Mouse (Mus musculus) erythroblast, embryonic 14.5 days (primary cell): ENCODE data around the gene Atoh8.

Experiments
- GATA1 ChIP-seq: IDR thresholded peaks from 2 replicates; pipeline ENCODE4 v1.6.1; 2012; ENCODE audit warnings: low read length, inconsistent platforms, mixed read lengths
- TAL1 ChIP-seq: IDR thresholded peaks from 3 replicates; pipeline ENCODE4 v1.6.1; 2012; ENCODE audit warnings: low read length, inconsistent platforms, mixed read lengths

DNA sequence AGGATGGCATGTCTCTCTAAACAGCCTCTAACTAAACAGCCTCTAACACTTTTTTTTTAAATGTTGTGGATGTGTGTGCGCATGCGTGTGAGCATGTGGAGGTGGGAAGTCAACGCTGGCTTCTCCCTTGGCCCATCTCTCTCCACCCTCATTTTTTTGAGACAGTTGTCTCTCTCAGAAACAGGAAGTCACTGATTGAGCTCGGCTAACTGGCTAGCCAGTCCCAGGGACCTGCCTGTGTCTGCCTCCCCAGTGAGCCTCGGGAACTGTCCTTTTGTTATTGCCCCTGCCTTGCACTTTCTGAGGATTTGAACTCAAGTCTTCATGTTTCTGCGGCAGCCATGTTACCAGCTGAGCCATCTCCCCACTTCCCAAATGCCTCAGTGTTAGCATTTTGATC lies 10.9 kb upstream of the Atoh8 start:
- TF ChIP-seq TAL1 = no peak
- no peak for TF ChIP-seq GATA1
